Mouse (Mus musculus): ENCODE data around the gene Tars2.

GRCm38 (mm10) chr3:95700233-95700681, 59.7 kb downstream of the Tars2 start:
- TF ChIP-seq CTCF (conservative IDR thresholded peaks at IDR 0.05 in 1 of 2, IDR thresholded peaks at IDR 0.05 in 1 of 2; ENCODE audit: low read depth in 2 of 2, low read length in 2 of 2) (no peak), ETS1 (conservative IDR thresholded peaks at IDR 0.05; ENCODE audit: low read depth, low read length) (no peak), POLR2A (IDR thresholded peaks at IDR 0.05; ENCODE audit: low read depth, low read length) (no peak), MAFK (IDR thresholded peaks at IDR 0.05; ENCODE audit: insufficient replicate concordance, low read length) (no peak), EP300 (IDR thresholded peaks at IDR 0.05; ENCODE audit: low read length) (no peak), MXI1 (IDR thresholded peaks at IDR 0.05; ENCODE audit: low read depth, low read length) (no peak), MAZ (IDR thresholded peaks at IDR 0.05; ENCODE audit: low read depth, low read length) (no peak), BHLHE40 (IDR thresholded peaks at IDR 0.05; ENCODE audit: low read depth, low read length) (no peak), SIN3A (IDR thresholded peaks at IDR 0.05; ENCODE audit: low read length) (no peak), NELFE (IDR thresholded peaks at IDR 0.05; ENCODE audit: low read depth, low read length) (no peak)

All from CH12.LX (cell line).